Mouse (Mus musculus) neural tube, embryonic 12.5 days (tissue): Measurements from ENCODE around the gene Gpld1. TPM values are rescaled to one million over a fixed set of nuclear protein-coding genes. Genes with fewer than 3 reads are reported as not detected.

Experiments
- ATAC-seq: fragments of 200-750 bp; cut with Nextera tagmentation; 2 replicates; pipeline ENCODE4 v1.8.0; 2017; ENCODE audit warnings: low read depth, mild to moderate bottlenecking, moderate TSS enrichment, moderate library complexity; ENCODE audit not compliant: low FRiP score
- H3K27ac ChIP-seq: fragments of 300-500 bp; sonication (generic); 2 replicates; pipeline ENCODE4 v1.5.1; 2016
- H3K27me3 ChIP-seq: fragments of 300-500 bp; sonication (generic); replicated peaks from 2 replicates; pipeline ENCODE4 v1.6.1; 2016; ENCODE audit warnings: mild to moderate bottlenecking
- H3K36me3 ChIP-seq: fragments of 300-500 bp; sonication (generic); 2 replicates; pipeline ENCODE4 v1.6.1; 2016; ENCODE audit warnings: mild to moderate bottlenecking
- H3K4me1 ChIP-seq: fragments of 300-500 bp; sonication (generic); 2 replicates; pipeline ENCODE4 v1.6.1; 2016
- H3K4me2 ChIP-seq: fragments of 300-500 bp; sonication (generic); replicated peaks from 2 replicates; pipeline ENCODE4 v1.6.1; 2016; ENCODE audit warnings: mild to moderate bottlenecking
- H3K4me3 ChIP-seq: fragments of 300-500 bp; sonication (generic); 2 replicates; pipeline ENCODE4 v1.5.1; 2016
- H3K9ac ChIP-seq: fragments of 300-500 bp; sonication (generic); 2 replicates; pipeline ENCODE4 v1.6.1; 2016; ENCODE audit warnings: mild to moderate bottlenecking
- H3K9me3 ChIP-seq: fragments of 300-500 bp; sonication (generic); 2 replicates; pipeline ENCODE4 v1.6.1; 2016; ENCODE audit warnings: mild to moderate bottlenecking
- WGBS: fragments of 180-500 bp; shearing (Covaris S2); methylation state at CpG from one replicate; pipeline ENCODE4 v1.1.7; 2016; 5-methylcytosine and 5-hydroxymethylcytosine counted together
- polyA plus RNA-seq: library from polyadenylated mRNA; unstranded; fragments of >200 nt; fragmentation: Nextera tagmentation; extraction: Ambion mirVana; gene quantifications from 2 replicates; pipeline ENCODE4 v1.2.1, GENCODE M21; 2016

Gene Gpld1
- polyA plus RNA-seq, 1 experiment from 2014 or later, result 0.76 TPM

- 93% methylated on average over 5 of the region's 5 CpGs for WGBS
Observed at GRCm38 (mm10) chr13:24923991-24924390, 19.0 kb upstream of the Gpld1 start.

DNA sequence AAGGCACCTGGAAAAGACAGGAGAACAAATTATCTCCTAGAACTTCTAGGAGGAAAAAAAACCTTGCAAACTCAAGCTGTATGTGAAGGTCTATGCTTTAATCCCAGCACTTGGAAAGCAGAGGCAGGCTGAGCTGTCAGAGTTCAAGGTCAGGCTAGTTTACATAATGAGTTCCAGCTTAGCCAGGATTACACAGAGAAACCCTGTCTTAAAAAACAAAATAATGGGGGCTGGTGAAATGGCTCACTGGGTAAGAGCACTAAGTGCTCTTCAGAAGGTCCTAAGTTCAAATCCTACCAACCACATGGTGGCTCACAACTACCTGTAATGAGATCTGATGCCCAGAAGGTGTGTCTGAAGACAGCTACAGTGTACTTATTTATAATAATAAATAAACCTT lies 12.4 kb upstream of the Gpld1 start:
- Histone ChIP-seq H3K4me3 (no peak overlapping the region), H3K4me1 (no peaks in the 10 kb centered on the region), H3K4me2 (no peak overlapping the region), H3K9me3 (no peaks in the 10 kb centered on the region), H3K27me3 (no peaks in the 10 kb centered on the region), H3K27ac (no peak overlapping the region), H3K9ac (no peak overlapping the region), H3K36me3 (no peaks in the 10 kb centered on the region)
- ATAC-seq, result no peak

More at GRCm38 (mm10) chr13:24923991-24924390, 19.0 kb upstream of the Gpld1 start:
- Histone ChIP-seq H3K9me3 (no peaks in the 10 kb centered on the region), H3K4me1 (no peaks in the 10 kb centered on the region), H3K4me2 (no peak overlapping the region), H3K36me3 (peaks cover 24% of the 10 kb centered on the region; the same call in 1 of the 2 replicates), H3K27me3 (no peaks in the 10 kb centered on the region), H3K27ac (no peak overlapping the region), H3K4me3 (no peak overlapping the region), H3K9ac (no peak overlapping the region)
- ATAC-seq, result no peak

- H3K27me3 ChIP-seq, result no peaks in the 10 kb centered on the region
- no peak overlapping the region for H3K4me3 ChIP-seq
- peaks cover 6% of the 10 kb centered on the region; the same call in 1 of the 2 replicates for H3K4me1 ChIP-seq
- no peak overlapping the region for H3K27ac ChIP-seq
- ATAC-seq, result no peak
- WGBS, result 96% methylated on average over 7 of the region's 7 CpGs
- H3K4me2 ChIP-seq, result no peak overlapping the region
- H3K36me3 ChIP-seq, result no peaks in the 10 kb centered on the region
- no peak overlapping the region for H3K9ac ChIP-seq
- H3K9me3 ChIP-seq, result no peaks in the 10 kb centered on the region
Observed at GRCm38 (mm10) chr13:24933199-24933598, 9.8 kb upstream of the Gpld1 start.

GRCm38 (mm10) chr13:24936772-24937107 lies 6.2 kb upstream of the Gpld1 start:
- H3K9me3 ChIP-seq, result no peaks in the 10 kb centered on the region
- peak overlapping the region; percentile 84 for H3K4me3 ChIP-seq
- no peak overlapping the region for H3K27ac ChIP-seq
- H3K36me3 ChIP-seq, result no peaks in the 10 kb centered on the region
- H3K4me2 ChIP-seq, result peak overlapping the region; percentile 91
- ATAC-seq, result peak; percentile 43
- H3K9ac ChIP-seq, result peak overlapping the region; percentile 83
- WGBS, result 59% methylated on average over 5 of the region's 5 CpGs
- H3K4me1 ChIP-seq, result peaks cover 6% of the 10 kb centered on the region; the same call in 1 of the 2 replicates
- no peaks in the 10 kb centered on the region for H3K27me3 ChIP-seq

- H3K4me1 ChIP-seq, result peaks cover 6% of the 10 kb centered on the region; the same call in 1 of the 2 replicates
- ATAC-seq, result peak; percentile 86
- peak within 1 kb of the TSS; percentile 46; the same call in 1 of the 2 replicates for H3K27ac ChIP-seq
- under 1% methylated on average over 75 of the region's 75 CpGs for WGBS
- peak within 1 kb of the TSS; percentile 91 for H3K4me2 ChIP-seq
- no peaks in the 10 kb centered on the region for H3K36me3 ChIP-seq
- no peaks in the 10 kb centered on the region for H3K9me3 ChIP-seq
- peak within 1 kb of the TSS; percentile 83 for H3K9ac ChIP-seq
- H3K4me3 ChIP-seq, result peak within 1 kb of the TSS; percentile 84
- H3K27me3 ChIP-seq, result no peaks in the 10 kb centered on the region
Observed at GRCm38 (mm10) chr13:24937108-24937838, 5.7 kb upstream of the Gpld1 start, which contains the start of gene Aldh5a1. Gene Aldh5a1 (minus strand): TSS chr13:24937661.

DNA sequence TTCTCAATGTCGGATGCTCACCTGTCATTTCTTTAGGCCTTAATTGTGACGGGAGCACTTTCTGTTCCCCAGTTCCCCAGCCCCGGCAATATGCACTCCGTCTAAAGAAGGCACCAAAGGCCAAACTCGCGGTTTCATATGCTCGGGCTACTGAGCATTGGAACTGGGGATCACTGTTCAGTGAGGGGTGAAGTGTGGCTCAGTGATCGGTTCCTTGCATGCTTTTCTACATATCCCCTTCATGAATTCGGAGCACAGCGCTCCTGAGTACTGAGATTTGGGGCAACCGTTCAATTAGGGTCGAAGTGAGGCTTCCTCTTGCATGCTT lies 5.1 kb upstream of the Gpld1 start:
- peak overlapping the region; percentile 91 for H3K4me2 ChIP-seq
- no peaks in the 10 kb centered on the region for H3K9me3 ChIP-seq
- H3K27me3 ChIP-seq, result no peaks in the 10 kb centered on the region
- no peak overlapping the region for H3K27ac ChIP-seq
- no peaks in the 10 kb centered on the region for H3K36me3 ChIP-seq
- WGBS, result 19% methylated on average over 12 of the region's 12 CpGs
- ATAC-seq, result no peak; the same call in 1 of the 2 replicates
- peak overlapping the region; percentile 84 for H3K4me3 ChIP-seq
- H3K4me1 ChIP-seq, result peaks cover 11% of the 10 kb centered on the region
- peak overlapping the region; percentile 83 for H3K9ac ChIP-seq

DNA sequence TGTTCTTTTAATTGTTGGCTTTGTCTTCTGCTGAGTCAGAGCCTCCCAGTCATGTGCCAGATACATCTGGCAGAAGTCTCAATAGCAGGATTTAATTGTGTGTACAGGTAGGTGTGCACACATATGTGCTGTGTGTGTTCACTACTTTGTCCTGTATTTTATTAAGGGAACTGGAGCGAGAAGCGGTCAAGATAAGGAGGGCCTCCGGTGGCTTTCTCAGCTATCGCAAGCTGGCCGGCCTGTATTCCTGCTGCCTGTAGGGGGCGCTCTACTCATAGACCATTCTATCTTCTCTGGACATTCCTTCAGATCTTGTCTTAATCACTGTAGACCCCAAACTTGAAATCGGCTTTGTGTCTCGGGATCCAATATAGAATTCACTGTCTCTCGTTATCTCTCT lies 4.3 kb upstream of the Gpld1 start:
- Histone ChIP-seq H3K27me3 (no peaks in the 10 kb centered on the region), H3K36me3 (no peaks in the 10 kb centered on the region), H3K4me1 (peaks cover 12% of the 10 kb centered on the region), H3K27ac (no peak overlapping the region), H3K9ac (no peak overlapping the region), H3K4me2 (no peak overlapping the region), H3K4me3 (no peak overlapping the region), H3K9me3 (no peaks in the 10 kb centered on the region)
- ATAC-seq, result no peak
- WGBS, result 39% methylated on average over 9 of the region's 9 CpGs

DNA sequence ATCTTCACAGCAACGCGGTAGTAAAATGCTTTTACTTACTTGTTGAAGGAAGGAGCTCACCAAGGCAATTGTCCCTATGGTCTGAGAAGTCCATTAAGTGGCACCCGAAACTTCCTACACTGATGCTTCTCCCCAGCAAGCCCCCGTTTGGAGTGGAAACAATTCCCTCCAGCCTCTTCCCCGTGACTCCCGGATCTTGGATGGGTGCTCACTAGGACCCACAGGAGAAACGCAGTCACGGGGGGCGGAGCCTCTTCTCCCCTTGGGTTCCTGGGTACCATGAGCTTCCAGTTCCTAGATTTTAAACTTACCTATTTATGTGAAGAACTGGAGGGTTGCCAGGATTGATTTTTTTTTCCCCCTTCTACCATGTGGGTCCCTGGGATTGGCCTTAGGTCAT lies 3.5 kb upstream of the Gpld1 start:
- H3K27me3 ChIP-seq, result no peaks in the 10 kb centered on the region
- peaks cover 12% of the 10 kb centered on the region for H3K4me1 ChIP-seq
- no peak overlapping the region for H3K4me2 ChIP-seq
- H3K36me3 ChIP-seq, result no peaks in the 10 kb centered on the region
- H3K9me3 ChIP-seq, result no peaks in the 10 kb centered on the region
- H3K27ac ChIP-seq, result no peak overlapping the region
- 90% methylated on average over 9 of the region's 9 CpGs for WGBS
- no peak overlapping the region for H3K4me3 ChIP-seq
- ATAC-seq, result no peak
- H3K9ac ChIP-seq, result no peak overlapping the region

- Histone ChIP-seq H3K27ac (no peak overlapping the region), H3K4me2 (no peak overlapping the region), H3K9me3 (no peaks in the 10 kb centered on the region), H3K9ac (no peak overlapping the region), H3K4me3 (no peak overlapping the region), H3K36me3 (no peaks in the 10 kb centered on the region), H3K4me1 (peaks cover 6% of the 10 kb centered on the region; the same call in 1 of the 2 replicates), H3K27me3 (no peaks in the 10 kb centered on the region)
- no peak for ATAC-seq
- 86% methylated on average over 8 of the region's 8 CpGs for WGBS
Observed at GRCm38 (mm10) chr13:24943303-24943702, 351 bp downstream of the Gpld1 start.

- H3K9ac ChIP-seq, result no peak overlapping the region
- no peak overlapping the region for H3K27ac ChIP-seq
- no peaks in the 10 kb centered on the region for H3K9me3 ChIP-seq
- peaks cover 6% of the 10 kb centered on the region; the same call in 1 of the 2 replicates for H3K4me1 ChIP-seq
- no peak overlapping the region for H3K4me3 ChIP-seq
- no peaks in the 10 kb centered on the region for H3K36me3 ChIP-seq
- ATAC-seq, result peak; percentile 80
- no peaks in the 10 kb centered on the region for H3K27me3 ChIP-seq
- WGBS, result 11% methylated on average over 4 of the region's 4 CpGs
- H3K4me2 ChIP-seq, result no peak overlapping the region
Observed at GRCm38 (mm10) chr13:24945567-24945966, 2.6 kb downstream of the Gpld1 start.

GRCm38 (mm10) chr13:24947158-24947557 lies 4.2 kb downstream of the Gpld1 start:
- no peak overlapping the region for H3K4me3 ChIP-seq
- no peak overlapping the region for H3K27ac ChIP-seq
- peaks cover 6% of the 10 kb centered on the region; the same call in 1 of the 2 replicates for H3K4me1 ChIP-seq
- H3K9ac ChIP-seq, result no peak overlapping the region
- no peak overlapping the region for H3K4me2 ChIP-seq
- H3K9me3 ChIP-seq, result no peaks in the 10 kb centered on the region
- no peak for ATAC-seq
- 89% methylated on average over 5 of the region's 5 CpGs for WGBS
- no peaks in the 10 kb centered on the region for H3K36me3 ChIP-seq
- H3K27me3 ChIP-seq, result no peaks in the 10 kb centered on the region

- Histone ChIP-seq H3K4me3 (no peak overlapping the region), H3K4me2 (no peak overlapping the region), H3K36me3 (no peaks in the 10 kb centered on the region), H3K9ac (no peak overlapping the region), H3K9me3 (no peaks in the 10 kb centered on the region), H3K27me3 (no peaks in the 10 kb centered on the region), H3K27ac (no peak overlapping the region), H3K4me1 (no peaks in the 10 kb centered on the region)
- no peak for ATAC-seq
- WGBS, result 93% methylated on average over 6 of the region's 6 CpGs
Observed at GRCm38 (mm10) chr13:24948870-24949269, 5.9 kb downstream of the Gpld1 start.

GRCm38 (mm10) chr13:24952659-24953058 lies 9.7 kb downstream of the Gpld1 start:
- Histone ChIP-seq H3K4me1 (no peaks in the 10 kb centered on the region), H3K4me3 (no peak overlapping the region)

More at GRCm38 (mm10) chr13:24952659-24953058, 9.7 kb downstream of the Gpld1 start:
- Histone ChIP-seq H3K36me3 (no peaks in the 10 kb centered on the region), H3K27ac (no peak overlapping the region), H3K9me3 (no peaks in the 10 kb centered on the region), H3K4me2 (no peak overlapping the region), H3K9ac (no peak overlapping the region), H3K27me3 (no peaks in the 10 kb centered on the region)
- ATAC-seq, result no peak
- WGBS, result 90% methylated on average over 7 of the region's 7 CpGs
